Mouse (Mus musculus): ENCODE data around the gene Zfp62. TPM values are rescaled to one million over a fixed set of nuclear protein-coding genes. Genes with fewer than 3 reads are reported as not detected.
"Not testable (repeated sequence)": the region's sequence is repeated elsewhere in the genome, so short reads cannot be mapped to it uniquely, and the experiment has no call there.

The Zfp62 gene
- total RNA-seq (2015; ENCODE audit: low replicate concordance) (55.9 and 72.1 TPM in 2 replicates), total RNA-seq (2017; ENCODE audit: low replicate concordance) (35.6 and 36.3 TPM in 2 replicates)

DNA sequence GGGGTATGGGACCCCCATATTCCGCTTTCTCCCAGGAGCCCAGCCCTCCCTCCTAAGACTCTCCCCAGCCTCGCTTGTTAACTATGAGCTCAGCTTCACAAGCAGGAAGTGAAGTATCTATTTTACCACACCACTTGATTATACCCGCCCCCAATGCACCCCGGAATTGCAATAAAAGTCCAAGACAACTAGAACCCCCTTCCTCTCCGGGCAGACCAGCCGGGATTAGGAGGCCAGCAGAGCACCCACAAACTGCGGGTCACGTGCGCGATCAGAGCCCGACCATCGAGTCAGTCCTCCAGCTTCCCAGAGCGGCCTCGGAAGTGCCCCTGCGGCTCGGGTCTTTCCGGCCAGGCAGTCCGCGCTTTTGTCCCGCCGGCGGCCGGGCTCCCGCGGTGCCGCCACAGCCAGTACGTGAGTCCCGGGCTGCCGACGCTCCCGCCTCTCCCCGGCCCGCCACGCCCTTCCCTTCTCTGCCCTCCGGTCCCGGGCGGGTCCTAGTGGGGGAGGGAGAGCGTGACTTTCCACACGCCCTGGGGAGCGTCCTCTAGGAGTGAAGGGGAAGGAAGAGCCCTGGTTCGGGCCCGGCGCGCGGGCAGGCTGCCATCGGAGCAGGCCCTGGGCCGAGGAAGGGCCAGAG, at the start of gene Zfp62:
Gene Zfp62, plus strand, starts transcription at position 164 of the 640 bp plus-strand sequence.
- ATAC-seq (replicated peaks; ENCODE audit: low FRiP score, poor library complexity, severe bottlenecking): peak; percentile 91

DNA sequence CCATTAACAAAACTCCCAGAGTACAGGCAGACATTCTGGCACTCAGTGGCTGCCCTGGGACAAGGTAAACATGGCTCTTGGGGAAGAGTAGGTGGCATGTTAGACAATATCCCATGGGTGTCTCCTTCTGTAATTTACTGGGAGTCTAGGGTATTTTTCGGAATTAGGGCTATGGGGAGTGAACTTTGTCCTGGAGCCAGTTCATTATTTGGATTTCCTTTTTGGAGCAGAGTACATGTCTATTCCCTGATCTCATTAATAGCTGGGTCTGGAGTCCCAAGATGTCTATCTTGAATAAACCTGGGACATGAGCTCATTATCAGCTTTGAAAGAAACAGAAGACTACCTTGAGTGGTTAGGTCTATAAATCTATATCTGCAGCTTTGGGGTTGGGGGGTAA, 49.0 kb upstream of the Zfp62 start, which contains the start of gene Olfr1394:
Gene Olfr1394, plus strand, starts transcription at position 301 of the 400 bp plus-strand sequence.
- ATAC-seq (replicated peaks; ENCODE audit: low FRiP score, poor library complexity, severe bottlenecking): no peak

- ATAC-seq (replicated peaks; ENCODE audit: low FRiP score, poor library complexity, severe bottlenecking): no peak
Observed at GRCm38 (mm10) chr11:49156821-49157814, 46.0 kb upstream of the Zfp62 start.

DNA sequence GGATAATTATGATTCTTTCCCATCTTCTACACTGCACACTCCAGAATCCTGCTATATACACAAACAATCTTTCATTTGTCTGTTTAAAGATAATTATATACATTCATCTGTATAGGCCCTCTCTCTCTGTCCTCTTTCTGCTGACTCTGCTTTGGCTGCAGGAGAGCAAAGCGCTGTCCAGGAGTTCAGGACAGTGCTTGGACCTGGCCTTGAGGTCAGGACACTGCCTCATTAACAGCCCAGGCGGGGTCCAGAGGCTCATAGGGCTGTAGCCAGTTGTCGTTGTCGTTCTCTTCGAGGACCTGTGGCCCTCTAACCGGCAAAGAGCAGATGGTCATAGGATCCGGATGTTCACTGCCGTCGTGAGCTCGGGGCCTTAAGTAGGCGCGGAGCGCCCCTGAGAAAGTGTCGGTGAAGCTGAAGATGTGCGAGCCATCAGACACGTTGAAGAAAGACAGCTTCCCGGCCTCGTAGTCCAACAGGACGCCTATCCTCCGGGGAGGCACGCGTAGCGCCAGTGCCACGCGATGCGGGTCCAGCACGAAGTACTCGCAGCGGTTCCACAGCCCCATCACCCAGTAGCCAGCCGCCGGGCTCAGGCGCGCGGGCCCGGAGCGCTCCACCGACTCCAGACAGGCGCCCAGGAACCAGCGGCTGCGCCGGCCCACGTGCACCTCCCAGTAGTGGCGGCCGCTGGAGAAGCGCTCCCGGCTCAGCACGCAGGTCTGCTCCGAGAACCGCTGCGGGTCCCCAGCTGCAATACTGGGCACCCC, 34.1 kb upstream of the Zfp62 start:
- ATAC-seq (replicated peaks; ENCODE audit: low FRiP score, poor library complexity, severe bottlenecking): no peak

GRCm38 (mm10) chr11:49170576-49170975, 32.5 kb upstream of the Zfp62 start:
- ATAC-seq (replicated peaks; ENCODE audit: low FRiP score, poor library complexity, severe bottlenecking): no peak

GRCm38 (mm10) chr11:49175345-49175744, 27.7 kb upstream of the Zfp62 start:
- ATAC-seq (replicated peaks; ENCODE audit: low FRiP score, poor library complexity, severe bottlenecking): no peak

GRCm38 (mm10) chr11:49176047-49176779, 26.9 kb upstream of the Zfp62 start:
- not testable (repeated sequence) for ATAC-seq (replicated peaks; ENCODE audit: low FRiP score, poor library complexity, severe bottlenecking)

DNA sequence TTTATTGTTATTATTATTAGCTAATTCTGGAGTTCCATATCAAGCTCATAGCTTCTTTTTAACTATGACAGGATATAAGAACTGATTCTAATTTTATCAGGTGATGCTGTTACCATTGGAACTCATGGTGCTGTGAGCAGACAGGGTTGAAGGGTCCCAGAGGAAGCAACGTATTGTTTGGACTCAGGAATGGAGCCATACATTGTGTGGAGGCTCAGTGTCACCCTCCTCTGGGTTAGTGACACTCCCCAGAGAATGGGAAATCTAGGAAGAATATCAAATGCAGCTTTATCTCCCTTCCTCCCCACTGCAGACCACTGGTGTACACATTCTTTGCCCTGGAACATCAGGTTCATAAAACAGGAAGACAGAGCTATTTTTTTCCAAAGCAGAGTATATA, 19.9 kb upstream of the Zfp62 start:
- ATAC-seq (replicated peaks; ENCODE audit: low FRiP score, poor library complexity, severe bottlenecking): no peak

GRCm38 (mm10) chr11:49186452-49186851, 16.6 kb upstream of the Zfp62 start:
- ATAC-seq (replicated peaks; ENCODE audit: low FRiP score, poor library complexity, severe bottlenecking): no peak

- no peak for ATAC-seq (replicated peaks; ENCODE audit: low FRiP score, poor library complexity, severe bottlenecking)
Observed at GRCm38 (mm10) chr11:49186955-49187488, 16.1 kb upstream of the Zfp62 start, which contains the start of gene Btnl9. Btnl9 (minus strand) TSS chr11:49187159.

GRCm38 (mm10) chr11:49187701-49188100, 15.4 kb upstream of the Zfp62 start:
- no peak for ATAC-seq (replicated peaks; ENCODE audit: low FRiP score, poor library complexity, severe bottlenecking)

- no peak for ATAC-seq (replicated peaks; ENCODE audit: low FRiP score, poor library complexity, severe bottlenecking)
Observed at GRCm38 (mm10) chr11:49189737-49190136, 13.4 kb upstream of the Zfp62 start.

DNA sequence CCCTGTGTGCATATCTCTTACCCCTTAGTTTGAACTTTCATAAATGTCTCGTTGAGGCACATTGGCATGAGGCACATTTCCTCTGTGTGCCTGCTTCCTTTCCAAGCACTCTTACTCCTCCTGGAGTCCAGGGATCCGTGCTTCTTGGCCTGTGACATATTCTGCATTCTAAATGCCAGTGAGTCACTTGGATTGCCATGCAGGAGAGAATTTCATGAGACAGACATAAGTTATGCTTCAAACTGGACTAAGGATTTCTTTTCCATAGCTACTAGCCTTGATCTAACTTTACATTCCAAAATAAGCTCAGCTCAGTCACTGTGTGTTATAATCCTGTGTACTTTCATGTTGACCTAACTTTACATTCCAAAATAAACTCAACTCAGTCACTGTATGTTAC, 12.0 kb upstream of the Zfp62 start:
- no peak for ATAC-seq (replicated peaks; ENCODE audit: low FRiP score, poor library complexity, severe bottlenecking)

DNA sequence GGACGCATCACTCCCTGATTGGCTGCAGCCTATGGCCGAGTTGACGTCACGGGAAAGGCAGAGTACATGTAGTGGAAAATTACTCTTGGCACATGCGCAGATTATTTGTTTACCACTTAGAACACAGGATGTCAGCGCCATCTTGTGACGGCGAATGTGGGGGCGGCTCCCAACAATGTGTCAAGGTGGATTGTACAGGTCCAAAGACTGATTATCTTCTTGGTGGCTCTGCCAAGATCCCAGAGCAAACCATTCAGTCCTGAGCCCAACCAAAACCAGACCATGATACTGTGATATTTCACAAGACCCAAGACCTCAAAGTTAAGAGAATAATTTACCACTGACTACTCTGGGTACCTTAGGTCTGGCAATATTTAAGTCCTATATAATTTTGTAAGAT, 8.3 kb upstream of the Zfp62 start:
- not testable (repeated sequence) for ATAC-seq (replicated peaks; ENCODE audit: low FRiP score, poor library complexity, severe bottlenecking)

- no peak for ATAC-seq (replicated peaks; ENCODE audit: low FRiP score, poor library complexity, severe bottlenecking)
Observed at GRCm38 (mm10) chr11:49195819-49196322, 7.2 kb upstream of the Zfp62 start.

DNA sequence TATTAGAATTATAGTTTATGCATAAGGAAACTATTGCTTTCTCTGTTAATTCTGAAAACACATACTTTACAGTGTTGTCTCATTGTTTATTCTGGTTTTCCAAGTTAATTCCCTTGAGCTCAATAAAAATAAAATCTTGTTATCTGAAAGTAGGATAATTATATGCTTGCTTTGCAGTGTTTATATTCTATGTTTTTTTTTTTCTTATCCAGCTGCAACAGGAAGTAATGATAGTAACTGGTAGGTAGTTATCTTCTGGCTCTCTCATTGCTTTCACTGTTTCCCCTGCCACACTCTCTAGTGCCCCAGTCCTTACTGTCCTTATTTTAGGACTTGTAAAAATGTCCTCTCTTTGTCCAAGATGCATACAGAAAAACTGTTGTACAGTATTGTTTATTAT, 2.4 kb upstream of the Zfp62 start:
- ATAC-seq (replicated peaks; ENCODE audit: low FRiP score, poor library complexity, severe bottlenecking): no peak

DNA sequence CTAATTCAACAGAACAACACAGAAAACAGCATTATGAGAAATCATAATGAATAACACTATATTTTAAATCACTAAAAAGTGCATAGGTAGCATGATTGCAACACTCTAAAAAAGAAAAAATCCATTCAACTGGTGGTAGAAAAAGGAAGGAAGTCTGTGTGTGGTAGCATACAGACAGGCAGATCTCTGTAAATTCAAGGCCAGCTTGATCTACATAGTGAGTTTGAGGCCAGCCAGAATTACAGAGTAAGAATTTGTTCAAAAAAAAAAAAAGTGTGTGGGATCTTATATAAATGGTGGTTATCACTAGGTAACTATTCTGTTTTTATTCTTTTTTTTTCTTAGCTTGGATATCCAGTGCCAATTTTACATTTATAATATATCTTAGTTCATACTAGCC, 1.9 kb upstream of the Zfp62 start:
- ATAC-seq (replicated peaks; ENCODE audit: low FRiP score, poor library complexity, severe bottlenecking): no peak

DNA sequence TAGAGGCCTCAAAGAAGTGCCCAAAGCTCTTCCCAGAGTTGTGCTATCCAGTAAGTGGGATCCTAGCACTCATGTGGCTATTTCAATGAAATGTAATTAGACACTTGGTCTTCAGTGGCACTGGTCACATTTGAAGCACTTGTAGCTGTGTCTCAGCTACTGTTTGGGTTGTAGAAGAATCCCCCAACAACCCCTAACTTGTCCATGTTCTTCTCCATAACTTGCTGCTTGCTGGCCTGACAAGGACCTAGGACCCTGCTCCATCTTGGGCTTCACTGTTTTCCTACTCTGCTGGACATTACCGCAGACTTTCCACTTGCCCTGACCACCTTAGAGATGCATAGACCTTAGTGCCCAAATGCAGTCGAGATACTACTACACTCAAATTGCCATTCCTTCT, 1.0 kb upstream of the Zfp62 start:
- no peak for ATAC-seq (replicated peaks; ENCODE audit: low FRiP score, poor library complexity, severe bottlenecking)
